Mouse (Mus musculus) lung, embryonic 14.5 days (tissue): ENCODE data around the gene Wnk2. TPM values are rescaled to one million over a fixed set of nuclear protein-coding genes. Genes with fewer than 3 reads are reported as not detected.
A peak's percentile ranks its signal among the peaks of the same experiment; 100 is the strongest.

Source experiments
- ATAC-seq: fragments of 200-750 bp; cut with Nextera tagmentation; 2 replicates; pipeline ENCODE4 v1.8.0; 2017; ENCODE audit warnings: mild to moderate bottlenecking, moderate TSS enrichment, moderate library complexity; ENCODE audit not compliant: insufficient read depth
- DNase-seq: peaks from one replicate; pipeline ENCODE4 v3.0.0-alpha.2; 2015
- H3K27ac ChIP-seq: fragments of 300-500 bp; sonication (generic); 2 replicates; pipeline ENCODE4 v1.5.1; 2014; ENCODE audit warnings: low read depth, mild to moderate bottlenecking, moderate library complexity
- H3K27me3 ChIP-seq: fragments of 300-500 bp; sonication (generic); 2 replicates; pipeline ENCODE4 v1.6.1; 2014; ENCODE audit warnings: low read length, control low read depth; ENCODE audit not compliant: insufficient read depth
- H3K36me3 ChIP-seq: fragments of 300-500 bp; sonication (generic); 2 replicates; pipeline ENCODE4 v1.6.1; 2014; ENCODE audit warnings: control low read depth; ENCODE audit not compliant: insufficient read depth
- H3K4me1 ChIP-seq: fragments of 300-500 bp; sonication (generic); 2 replicates; pipeline ENCODE4 v1.6.1; 2014; ENCODE audit warnings: antibody characterized with exemption, control low read depth; ENCODE audit not compliant: insufficient read depth
- H3K4me2 ChIP-seq: fragments of 300-500 bp; sonication (generic); 2 replicates; pipeline ENCODE4 v1.6.1; 2014; ENCODE audit warnings: mild to moderate bottlenecking
- H3K4me3 ChIP-seq: fragments of 300-500 bp; sonication (generic); 2 replicates; pipeline ENCODE4 v1.5.1; 2014; ENCODE audit warnings: low read depth, low read length
- H3K9ac ChIP-seq: fragments of 300-500 bp; sonication (generic); 2 replicates; pipeline ENCODE4 v1.6.1; 2014
- H3K9me3 ChIP-seq: fragments of 300-500 bp; sonication (generic); 2 replicates; pipeline ENCODE4 v1.6.1; 2016; ENCODE audit warnings: low read depth, low read length, control low read depth
- CTCF ChIP-seq: IDR thresholded peaks from 2 replicates; pipeline ENCODE4 v1.5.1; 2016; ENCODE audit warnings: antibody characterized with exemption, low read depth
- WGBS: fragments of 180-500 bp; shearing (Covaris S2); extraction: QIAGEN DNeasy Blood & Tissue Kit; methylation state at CpG from one replicate; pipeline ENCODE4 v1.1.7; 2014; 5-methylcytosine and 5-hydroxymethylcytosine counted together
- polyA plus RNA-seq: library from polyadenylated mRNA; unstranded; fragments of >200 nt; fragmentation: Nextera tagmentation; extraction: Ambion mirVana; gene quantifications from 2 replicates; pipeline ENCODE4 v1.2.1, GENCODE M21; 2014

Wnk2 gene
- polyA plus RNA-seq, 1 experiment from 2014 or later: 1.8 TPM

- Histone ChIP-seq H3K9me3 (no peaks in the 10 kb centered on the region), H3K4me3 (no peak overlapping the region), H3K27ac (no peak overlapping the region), H3K9ac (no peak overlapping the region), H3K36me3 (no peaks in the 10 kb centered on the region), H3K4me1 (no peaks in the 10 kb centered on the region), H3K27me3 (no peaks in the 10 kb centered on the region), H3K4me2 (no peak overlapping the region)
- peak; percentile 93 for DNase-seq
- peak; percentile 97 for TF ChIP-seq CTCF
- peak; percentile 55; the same call in 1 of the 2 replicates for ATAC-seq
- WGBS: 13% methylated on average over 17 of the region's 17 CpGs
Observed at GRCm38 (mm10) chr13:49169448-49170207, 21.8 kb upstream of the Wnk2 start.

DNA sequence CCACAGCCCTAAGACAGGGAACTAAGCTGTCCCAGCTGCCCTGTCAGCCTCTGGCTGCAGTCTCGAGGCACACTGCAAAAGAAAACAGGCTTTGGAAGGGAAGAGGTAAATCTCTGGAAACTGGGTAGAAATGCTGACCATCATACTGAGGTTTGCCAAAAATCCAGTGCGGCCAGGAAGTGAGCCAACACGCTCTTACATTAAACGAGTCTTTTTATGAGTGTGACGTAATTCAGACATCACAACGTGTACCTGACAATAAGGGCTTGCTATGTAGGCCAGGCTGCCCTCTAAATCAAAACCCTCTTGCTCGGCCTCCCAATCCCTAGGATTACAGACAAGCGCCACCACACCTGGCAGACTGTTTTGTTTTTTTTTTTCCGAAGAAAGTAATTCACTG lies 19.3 kb upstream of the Wnk2 start:
- no peak overlapping the region for H3K9ac ChIP-seq
- no peak overlapping the region for H3K4me3 ChIP-seq
- no peaks in the 10 kb centered on the region for H3K4me1 ChIP-seq
- no peak overlapping the region for H3K4me2 ChIP-seq
- H3K36me3 ChIP-seq: no peaks in the 10 kb centered on the region
- DNase-seq (peak; percentile 39), ATAC-seq (no peak)
- no peaks in the 10 kb centered on the region for H3K27me3 ChIP-seq
- WGBS: 56% methylated on average over 9 of the region's 9 CpGs
- H3K27ac ChIP-seq: no peak overlapping the region
- TF ChIP-seq CTCF: no peak
- H3K9me3 ChIP-seq: no peaks in the 10 kb centered on the region

DNA sequence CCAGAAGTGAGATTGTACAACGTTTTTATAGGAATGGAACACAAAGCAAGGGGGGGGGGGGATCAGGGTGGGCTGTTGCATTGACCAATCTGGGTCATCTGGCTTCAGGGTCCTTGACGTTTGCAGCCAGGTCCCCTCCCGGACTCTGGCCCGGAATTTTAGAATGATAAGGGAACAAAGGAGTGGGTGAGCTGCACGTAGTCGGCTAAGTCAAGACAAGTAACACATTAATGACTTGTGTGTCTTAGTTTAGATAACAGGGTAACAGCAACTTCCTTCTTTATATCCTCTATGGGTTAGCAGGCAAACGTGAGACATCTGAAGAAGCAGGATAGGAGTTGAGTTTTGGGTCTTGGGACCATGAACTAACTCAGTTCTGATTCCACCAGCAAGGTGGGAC lies 15.8 kb upstream of the Wnk2 start:
- Histone ChIP-seq H3K9me3 (no peaks in the 10 kb centered on the region), H3K27ac (no peak overlapping the region), H3K4me1 (no peaks in the 10 kb centered on the region), H3K27me3 (no peaks in the 10 kb centered on the region), H3K9ac (no peak overlapping the region), H3K4me3 (no peak overlapping the region), H3K4me2 (no peak overlapping the region), H3K36me3 (no peaks in the 10 kb centered on the region)
- TF ChIP-seq CTCF: no peak
- DNase-seq (no peak), ATAC-seq (no peak)
- WGBS: 44% methylated on average over 7 of the region's 7 CpGs

GRCm38 (mm10) chr13:49162722-49163121 lies 14.9 kb upstream of the Wnk2 start:
- no peak for ATAC-seq

DNA sequence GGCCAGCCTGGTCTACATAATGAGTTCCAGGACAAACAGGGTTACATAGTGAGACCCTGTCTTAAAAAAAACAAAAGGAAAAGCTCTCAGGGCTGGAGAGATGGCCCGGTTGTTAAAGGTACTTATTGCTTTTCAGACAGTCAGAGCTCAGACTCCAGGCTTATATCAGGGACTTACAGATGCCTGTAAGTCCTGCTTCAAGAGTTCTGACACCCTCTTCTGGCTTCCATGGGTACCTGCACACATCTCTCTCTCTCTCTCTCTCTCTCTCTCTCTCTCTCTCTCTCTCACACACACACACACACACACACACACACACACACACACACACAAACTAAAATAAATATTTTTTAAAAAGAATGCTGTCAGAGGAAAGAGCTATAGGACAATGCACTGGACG lies 13.4 kb upstream of the Wnk2 start:
- DNase-seq: no peak
- Histone ChIP-seq H3K9ac (no peak overlapping the region), H3K27me3 (no peaks in the 10 kb centered on the region), H3K9me3 (no peaks in the 10 kb centered on the region), H3K4me1 (no peaks in the 10 kb centered on the region), H3K4me2 (no peak overlapping the region), H3K36me3 (no peaks in the 10 kb centered on the region), H3K4me3 (no peak overlapping the region), H3K27ac (no peak overlapping the region)
- WGBS: 43% methylated on average over 2 of the region's 2 CpGs
- no peak for ATAC-seq
- no peak for TF ChIP-seq CTCF

More at GRCm38 (mm10) chr13:49162722-49163121, 14.9 kb upstream of the Wnk2 start:
- no peak overlapping the region for H3K27ac ChIP-seq
- no peak overlapping the region for H3K4me3 ChIP-seq
- no peak for DNase-seq
- no peak for TF ChIP-seq CTCF
- H3K36me3 ChIP-seq: no peaks in the 10 kb centered on the region
- 60% methylated on average over 4 of the region's 4 CpGs for WGBS
- H3K27me3 ChIP-seq: no peaks in the 10 kb centered on the region
- H3K9ac ChIP-seq: no peak overlapping the region
- H3K9me3 ChIP-seq: no peaks in the 10 kb centered on the region
- H3K4me1 ChIP-seq: no peaks in the 10 kb centered on the region
- H3K4me2 ChIP-seq: no peak overlapping the region

- ATAC-seq: no peak
Observed at GRCm38 (mm10) chr13:49158040-49158713, 10.4 kb upstream of the Wnk2 start.

DNA sequence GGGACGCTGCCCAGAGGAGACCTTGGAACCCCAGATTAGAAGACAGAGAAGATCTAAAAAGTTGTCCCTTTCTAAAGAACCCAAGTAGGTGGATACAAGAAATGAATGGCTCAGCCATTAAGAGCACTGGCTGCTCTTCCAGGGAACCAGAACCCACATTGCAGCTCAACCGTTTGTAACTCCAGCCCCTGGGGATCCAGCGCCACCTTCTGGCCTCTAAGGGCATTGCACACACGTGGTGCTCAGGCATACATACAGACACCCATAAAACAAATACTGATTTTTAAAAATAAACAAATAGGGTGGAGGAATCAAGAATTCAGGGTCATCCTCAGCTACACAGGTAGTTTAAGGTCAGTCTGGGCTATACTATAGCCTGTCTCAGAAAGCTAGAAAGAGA lies 8.8 kb upstream of the Wnk2 start:
- Histone ChIP-seq H3K9ac (no peak overlapping the region), H3K4me2 (no peak overlapping the region), H3K4me3 (no peak overlapping the region), H3K4me1 (no peaks in the 10 kb centered on the region), H3K36me3 (no peaks in the 10 kb centered on the region), H3K9me3 (no peaks in the 10 kb centered on the region), H3K27me3 (no peaks in the 10 kb centered on the region), H3K27ac (no peak overlapping the region)
- peak; percentile 53 for TF ChIP-seq CTCF
- 65% methylated on average over 4 of the region's 4 CpGs for WGBS
- no peak for DNase-seq
- ATAC-seq: no peak

More at GRCm38 (mm10) chr13:49158040-49158713, 10.4 kb upstream of the Wnk2 start:
- H3K36me3 ChIP-seq: no peaks in the 10 kb centered on the region
- no peak overlapping the region for H3K27ac ChIP-seq
- WGBS: 69% methylated on average over 10 of the region's 10 CpGs
- H3K9me3 ChIP-seq: no peaks in the 10 kb centered on the region
- DNase-seq: no peak
- no peak for TF ChIP-seq CTCF
- no peak overlapping the region for H3K4me2 ChIP-seq
- H3K9ac ChIP-seq: no peak overlapping the region
- H3K4me3 ChIP-seq: no peak overlapping the region
- no peaks in the 10 kb centered on the region for H3K4me1 ChIP-seq
- H3K27me3 ChIP-seq: no peaks in the 10 kb centered on the region
